Mouse (Mus musculus) gastrocnemius, postnatal 10 days (tissue): ENCODE data around the gene Zfp648. TPM values are rescaled to one million over a fixed set of nuclear protein-coding genes. Genes with fewer than 3 reads are reported as not detected.

ENCODE experiments used
- DNase-seq: peaks from one replicate; pipeline ENCODE4 v3.0.0; 2021; ENCODE audit warnings: mixed read lengths
- total RNA-seq, 2 experiments: library from RNA; stranded (reverse); gene quantifications; 2 replicates each; pipeline ENCODE4 v1.2.3; 2021

Zfp648 gene
- total RNA-seq, 2 experiments from 2014 or later = not detected

DNA sequence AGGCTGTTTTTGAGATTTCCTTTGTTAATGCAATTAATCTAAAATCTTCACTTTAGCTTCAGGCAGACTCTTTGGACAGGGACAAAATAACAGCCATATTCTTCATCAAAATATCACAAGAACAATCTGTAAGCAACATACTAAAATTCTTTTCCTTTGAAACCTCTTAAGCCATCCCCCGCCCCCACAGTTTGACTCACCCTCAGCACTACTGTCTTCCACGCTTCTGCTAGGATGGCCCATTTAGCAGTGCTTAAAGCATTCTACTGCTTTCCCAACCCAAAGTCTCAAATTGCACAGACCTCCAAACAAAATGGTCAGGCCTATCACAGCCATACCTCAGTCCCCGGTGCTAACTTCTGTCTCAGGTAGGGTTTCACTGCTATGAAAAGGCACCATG, 19.6 kb downstream of the Zfp648 start:
- DNase-seq = no peak

DNA sequence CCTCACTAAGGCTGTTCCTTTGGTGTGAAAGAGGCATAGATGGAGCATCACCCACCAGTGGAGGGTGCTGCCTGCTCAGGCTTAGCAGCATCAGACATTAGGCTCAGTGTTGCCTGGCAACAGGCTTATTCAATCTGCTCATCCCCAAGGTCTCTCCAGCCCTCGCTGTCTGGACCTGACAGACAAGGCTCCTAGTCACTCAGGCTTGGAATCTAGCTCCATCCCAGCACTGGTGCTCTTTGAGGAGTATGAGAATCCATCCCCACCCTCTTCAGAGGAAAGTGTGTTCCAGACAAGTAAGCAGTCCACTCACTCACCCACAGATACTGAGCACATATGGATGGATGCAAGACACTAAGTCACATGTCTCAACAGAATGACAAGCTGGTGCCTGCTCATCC, 22.8 kb downstream of the Zfp648 start:
- no peak for DNase-seq

DNA sequence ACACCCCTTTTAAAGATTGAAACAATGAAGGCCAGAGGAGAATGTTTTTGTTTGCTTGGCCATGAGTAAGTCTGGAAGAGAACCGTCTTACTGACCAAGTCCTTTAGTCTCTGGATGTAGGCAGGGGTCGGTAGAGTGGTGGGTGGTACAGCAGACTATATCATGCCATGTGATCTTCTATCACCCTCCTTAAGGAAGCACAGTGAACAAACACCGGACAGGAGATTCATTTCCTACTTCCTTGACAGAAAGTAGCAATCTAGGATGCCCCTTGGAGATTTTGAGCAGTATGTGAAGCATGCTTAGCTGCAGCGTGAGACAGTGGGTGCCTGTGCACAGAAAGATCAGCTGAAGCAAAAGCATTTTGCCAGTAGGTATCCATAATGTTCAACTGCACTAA, 31.6 kb downstream of the Zfp648 start:
- DNase-seq = no peak

DNA sequence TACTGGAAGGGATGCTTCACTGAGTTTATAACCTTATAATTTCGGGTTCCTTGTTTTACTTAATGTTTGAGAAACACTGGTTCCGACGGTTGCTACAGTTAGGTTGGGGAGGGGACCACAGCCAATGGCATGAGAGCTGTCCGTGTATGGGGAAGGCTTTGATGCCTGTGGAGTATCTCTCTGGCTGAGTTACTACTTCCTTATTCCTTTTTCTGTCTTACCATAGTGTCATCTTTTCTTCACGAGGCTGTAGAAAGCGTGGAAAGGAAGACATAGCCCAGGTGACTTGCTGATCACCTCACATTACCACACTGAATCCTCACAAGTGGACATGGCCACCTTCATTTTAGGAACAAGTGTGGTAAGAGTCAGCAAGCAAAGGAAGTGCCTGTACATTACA, 32.0 kb downstream of the Zfp648 start:
- DNase-seq = no peak

DNA sequence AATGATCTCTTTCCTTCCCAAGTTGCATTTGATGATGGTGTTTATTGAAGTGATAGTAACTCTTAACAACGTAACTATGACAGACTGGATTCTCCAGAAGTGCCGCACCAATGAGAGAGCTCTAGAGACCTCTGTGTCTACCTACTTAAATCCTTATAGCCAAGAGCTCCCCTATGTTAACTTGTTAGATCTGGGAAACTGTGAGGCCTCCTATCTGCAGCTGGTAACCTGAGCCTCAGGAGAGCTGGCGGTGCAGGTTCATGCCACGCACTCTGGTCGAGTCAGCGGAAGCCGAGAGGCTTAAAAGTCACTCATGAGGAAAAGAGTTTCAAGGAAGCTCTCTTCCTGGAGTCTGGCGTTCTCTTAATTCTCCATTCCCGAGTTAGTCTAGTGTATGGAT, 33.8 kb downstream of the Zfp648 start:
- DNase-seq = no peak

DNA sequence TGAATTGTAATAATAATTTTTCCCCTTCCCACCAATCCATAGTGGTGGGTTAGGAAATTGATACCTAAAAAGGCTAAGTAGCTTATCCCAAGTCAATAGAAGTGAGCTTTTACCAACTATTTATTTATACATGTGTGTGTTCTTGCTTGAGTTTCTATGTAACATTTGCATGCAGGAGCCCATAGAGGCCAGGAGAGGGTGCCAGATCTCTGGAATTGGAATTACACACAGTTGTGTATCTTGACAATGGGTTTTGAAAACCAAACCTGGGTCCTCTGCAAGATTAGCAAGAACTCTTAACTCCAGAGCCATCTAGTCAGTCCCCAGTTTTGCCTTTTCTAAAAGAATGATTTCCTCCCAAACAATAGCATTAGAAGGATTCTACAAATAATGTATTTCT, 37.9 kb downstream of the Zfp648 start:
- no peak for DNase-seq

DNA sequence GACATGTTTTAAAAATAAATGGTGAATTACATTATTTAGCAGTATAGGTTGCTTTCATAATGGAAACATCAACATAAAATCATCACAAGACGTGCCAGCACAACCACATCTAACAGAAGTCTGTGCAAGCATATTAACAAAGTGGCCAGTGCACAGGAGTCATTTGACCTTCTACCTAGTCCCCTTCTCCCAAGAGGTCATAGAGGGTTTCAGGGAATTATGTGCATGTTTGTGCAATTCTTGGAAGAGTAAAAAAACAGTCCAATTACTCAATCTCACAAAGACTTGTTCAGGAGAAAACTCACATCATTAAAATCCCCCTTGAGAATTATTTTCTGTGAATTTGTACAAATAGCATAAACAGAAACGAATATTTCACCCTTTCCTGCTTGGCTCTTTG, 50.2 kb downstream of the Zfp648 start:
- no peak for DNase-seq

DNA sequence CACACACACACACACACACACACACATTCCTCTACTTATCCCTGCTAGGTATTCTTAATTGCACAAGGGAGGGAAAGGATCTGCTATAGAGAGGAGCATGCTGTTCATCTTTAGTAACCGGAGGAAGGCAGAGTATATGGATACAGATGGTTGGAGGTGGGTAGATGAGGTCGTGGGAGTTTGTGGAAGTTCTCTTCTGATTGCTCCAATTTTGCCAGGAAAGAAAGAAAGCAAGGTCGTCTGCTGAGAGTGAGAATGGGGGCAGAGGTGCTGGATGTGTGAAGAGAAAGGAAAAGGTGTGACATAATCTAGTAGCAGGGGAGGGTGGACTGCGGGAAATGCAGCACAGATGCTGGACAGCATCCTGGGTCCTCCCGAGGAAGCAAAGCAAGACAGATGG, 51.8 kb downstream of the Zfp648 start:
- DNase-seq = no peak
